Mouse (Mus musculus): ENCODE measurements at regions not wholly inside any gene's neighbourhood (a gene's known extent, or its start where the extent isn't known, plus 50 kb on each side); places are given as distances from the start of the nearest gene placed in this dataset.

GRCm38 (mm10) chr12:109910966-109911495 is 310.9 kb upstream of the Rtl1 start:
- H3K4me1 ChIP-seq (replicated peaks; ENCODE audit: control insufficient read depth, insufficient read depth): no peaks in the 10 kb centered on the region
- ATAC-seq (ENCODE audit: low FRiP score, low TSS enrichment) (no peak), DNase-seq (ENCODE audit: low spot score) (no peak)
- no peaks in the 10 kb centered on the region for H3K9me3 ChIP-seq (ENCODE audit: control insufficient read depth, low read length)
- H3K4me2 ChIP-seq (replicated peaks; ENCODE audit: low read depth): no peak overlapping the region
- no peak overlapping the region for H3K27ac ChIP-seq (replicated peaks)
- H3K4me3 ChIP-seq (ENCODE audit: low read depth, low read length): no peak overlapping the region
- 67% methylated on average over 9 of the region's 9 CpGs for WGBS
- no peaks in the 10 kb centered on the region for H3K27me3 ChIP-seq (ENCODE audit: control insufficient read depth, insufficient read depth, low read length)
- H3K9ac ChIP-seq (ENCODE audit: low read length): no peak overlapping the region
- no peaks in the 10 kb centered on the region for H3K36me3 ChIP-seq (ENCODE audit: control insufficient read depth, insufficient read depth, low read length)
- TF ChIP-seq CTCF (IDR thresholded peaks at IDR 0.05; ENCODE audit: low read depth) (no peak), EP300 (optimal IDR thresholded peaks at IDR 0.05) (no peak)

GRCm38 (mm10) chr12:109911506-109911905 is 311.4 kb upstream of the Rtl1 start:
- no peak overlapping the region for H3K4me2 ChIP-seq (replicated peaks; ENCODE audit: low read depth)
- no peaks in the 10 kb centered on the region for H3K9me3 ChIP-seq (ENCODE audit: control insufficient read depth, low read length)
- DNase-seq (ENCODE audit: low spot score) (no peak), ATAC-seq (ENCODE audit: low FRiP score, low TSS enrichment) (no peak)
- WGBS: 74% methylated on average over 9 of the region's 9 CpGs
- no peak overlapping the region for H3K9ac ChIP-seq (ENCODE audit: low read length)
- H3K4me3 ChIP-seq (ENCODE audit: low read depth, low read length): no peak overlapping the region
- H3K27ac ChIP-seq (replicated peaks): no peak overlapping the region
- no peaks in the 10 kb centered on the region for H3K27me3 ChIP-seq (ENCODE audit: control insufficient read depth, insufficient read depth, low read length)
- no peak for TF ChIP-seq CTCF (IDR thresholded peaks at IDR 0.05; ENCODE audit: low read depth)
- no peak for TF ChIP-seq EP300 (optimal IDR thresholded peaks at IDR 0.05)
- no peaks in the 10 kb centered on the region for H3K36me3 ChIP-seq (ENCODE audit: control insufficient read depth, insufficient read depth, low read length)
- H3K4me1 ChIP-seq (replicated peaks; ENCODE audit: control insufficient read depth, insufficient read depth): no peaks in the 10 kb centered on the region

- no peak for ATAC-seq (ENCODE audit: low FRiP score, low TSS enrichment)
- Histone ChIP-seq H3K9me3 (ENCODE audit: control insufficient read depth, low read length) (no peaks in the 10 kb centered on the region), H3K4me2 (replicated peaks; ENCODE audit: low read depth) (no peak overlapping the region), H3K9ac (ENCODE audit: low read length) (no peak overlapping the region), H3K4me1 (replicated peaks; ENCODE audit: control insufficient read depth, insufficient read depth) (no peaks in the 10 kb centered on the region), H3K27ac (replicated peaks) (no peak overlapping the region), H3K4me3 (ENCODE audit: low read depth, low read length) (no peak overlapping the region), H3K36me3 (ENCODE audit: control insufficient read depth, insufficient read depth, low read length) (no peaks in the 10 kb centered on the region), H3K27me3 (ENCODE audit: control insufficient read depth, insufficient read depth, low read length) (no peaks in the 10 kb centered on the region)
- WGBS: 46% methylated on average over 6 of the region's 6 CpGs
- DNase-seq (ENCODE audit: low spot score): no peak
- TF ChIP-seq CTCF (IDR thresholded peaks at IDR 0.05; ENCODE audit: low read depth) (no peak), EP300 (optimal IDR thresholded peaks at IDR 0.05) (no peak)
These were observed 317.6 kb upstream of the Rtl1 start for GRCm38 (mm10) chr12:109917761-109918160.

- ATAC-seq (ENCODE audit: low FRiP score, low TSS enrichment) (no peak), DNase-seq (ENCODE audit: low spot score) (no peak)
- WGBS: 64% methylated on average over 8 of the region's 8 CpGs
- Histone ChIP-seq H3K36me3 (ENCODE audit: control insufficient read depth, insufficient read depth, low read length) (no peaks in the 10 kb centered on the region), H3K9me3 (ENCODE audit: control insufficient read depth, low read length) (no peaks in the 10 kb centered on the region), H3K4me1 (replicated peaks; ENCODE audit: control insufficient read depth, insufficient read depth) (no peaks in the 10 kb centered on the region), H3K4me3 (ENCODE audit: low read depth, low read length) (no peak overlapping the region), H3K27ac (replicated peaks) (no peak overlapping the region), H3K4me2 (replicated peaks; ENCODE audit: low read depth) (no peak overlapping the region), H3K9ac (ENCODE audit: low read length) (no peak overlapping the region), H3K27me3 (ENCODE audit: control insufficient read depth, insufficient read depth, low read length) (no peaks in the 10 kb centered on the region)
- TF ChIP-seq CTCF (IDR thresholded peaks at IDR 0.05; ENCODE audit: low read depth): no peak
- TF ChIP-seq EP300 (optimal IDR thresholded peaks at IDR 0.05): no peak
These were observed 318.8 kb upstream of the Rtl1 start for GRCm38 (mm10) chr12:109918901-109919300.

GRCm38 (mm10) chr12:109922111-109922510 is 322.0 kb upstream of the Rtl1 start:
- Histone ChIP-seq H3K9me3 (ENCODE audit: control insufficient read depth, low read length) (no peaks in the 10 kb centered on the region), H3K27ac (replicated peaks) (no peak overlapping the region), H3K4me2 (replicated peaks; ENCODE audit: low read depth) (no peak overlapping the region), H3K36me3 (ENCODE audit: control insufficient read depth, insufficient read depth, low read length) (no peaks in the 10 kb centered on the region), H3K4me1 (replicated peaks; ENCODE audit: control insufficient read depth, insufficient read depth) (no peaks in the 10 kb centered on the region), H3K9ac (ENCODE audit: low read length) (no peak overlapping the region), H3K27me3 (ENCODE audit: control insufficient read depth, insufficient read depth, low read length) (no peaks in the 10 kb centered on the region), H3K4me3 (ENCODE audit: low read depth, low read length) (no peak overlapping the region)
- 89% methylated on average over 10 of the region's 10 CpGs for WGBS
- ATAC-seq (ENCODE audit: low FRiP score, low TSS enrichment): no peak
- no peak for TF ChIP-seq EP300 (optimal IDR thresholded peaks at IDR 0.05)
- no peak for TF ChIP-seq CTCF (IDR thresholded peaks at IDR 0.05; ENCODE audit: low read depth)
- no peak for DNase-seq (ENCODE audit: low spot score)

GRCm38 (mm10) chr12:109925866-109926265 is 325.7 kb upstream of the Rtl1 start:
- TF ChIP-seq EP300 (optimal IDR thresholded peaks at IDR 0.05) (no peak), CTCF (IDR thresholded peaks at IDR 0.05; ENCODE audit: low read depth) (no peak)
- H3K9ac ChIP-seq (ENCODE audit: low read length): no peak overlapping the region
- no peak overlapping the region for H3K4me2 ChIP-seq (replicated peaks; ENCODE audit: low read depth)
- no peaks in the 10 kb centered on the region for H3K27me3 ChIP-seq (ENCODE audit: control insufficient read depth, insufficient read depth, low read length)
- H3K9me3 ChIP-seq (ENCODE audit: control insufficient read depth, low read length): no peaks in the 10 kb centered on the region
- no peaks in the 10 kb centered on the region for H3K4me1 ChIP-seq (replicated peaks; ENCODE audit: control insufficient read depth, insufficient read depth)
- H3K4me3 ChIP-seq (ENCODE audit: low read depth, low read length): no peak overlapping the region
- DNase-seq (ENCODE audit: low spot score): no peak
- H3K36me3 ChIP-seq (ENCODE audit: control insufficient read depth, insufficient read depth, low read length): no peaks in the 10 kb centered on the region
- no peak overlapping the region for H3K27ac ChIP-seq (replicated peaks)
- 60% methylated on average over 6 of the region's 6 CpGs for WGBS
- no peak for ATAC-seq (ENCODE audit: low FRiP score, low TSS enrichment)

Data from stomach, postnatal 0 days (tissue).